Mouse (Mus musculus): Measurements from ENCODE around the gene Tbxas1. TPM values are rescaled to one million over a fixed set of nuclear protein-coding genes. Genes with fewer than 3 reads are reported as not detected.

Tbxas1 gene
- total and polyA plus RNA-seq, 3 experiments = not detected

DNA sequence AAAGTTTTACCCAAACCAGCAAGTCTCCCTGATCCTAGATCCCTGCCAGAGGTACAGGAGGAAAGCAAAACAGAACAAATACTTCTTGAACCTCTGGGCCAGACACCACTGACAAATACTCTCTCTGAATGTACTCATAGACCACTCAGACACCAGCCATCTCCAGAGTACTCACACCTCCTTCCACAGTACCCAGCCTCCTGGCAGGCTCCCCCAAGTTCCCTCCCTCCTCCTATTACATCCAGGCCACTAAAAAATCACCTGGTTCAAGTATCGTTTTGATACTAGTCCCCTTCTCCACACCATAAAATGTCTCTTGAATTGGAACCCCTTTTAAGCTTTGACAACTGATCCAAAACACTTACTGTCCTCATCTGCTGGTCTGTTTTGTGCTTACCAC lies 7.9 kb upstream of the Tbxas1 start:
- H3K4me3 ChIP-seq (replicated peaks in 1 of 3; ENCODE audit: low read depth in 2 of 3, low read length in 2 of 3, poor library complexity in 1 of 3) = no peak overlapping the region
- H3K79me2 ChIP-seq (replicated peaks; ENCODE audit: control insufficient read depth, extremely low read depth, insufficient read depth, poor library complexity, severe bottlenecking) = no peaks in the 10 kb centered on the region
- no peak overlapping the region for H3K4me2 ChIP-seq (ENCODE audit: insufficient read depth, low read depth, poor library complexity, severe bottlenecking)
- DNase-seq (ENCODE audit: extremely low read depth) = no peak
- TF ChIP-seq GABPA (IDR thresholded peaks at IDR 0.05; ENCODE audit: insufficient replicate concordance, low read depth, low read length) (no peak), CHD2 (IDR thresholded peaks at IDR 0.05; ENCODE audit: low read length) (no peak), UBTF (IDR thresholded peaks at IDR 0.05; ENCODE audit: low read depth, low read length) (no peak), RAD21 (IDR thresholded peaks at IDR 0.05; ENCODE audit: low read depth, low read length) (no peak), CTCF (conservative IDR thresholded peaks at IDR 0.05 in 1 of 2, IDR thresholded peaks at IDR 0.05 in 1 of 2; ENCODE audit: low read depth in 2 of 2, low read length in 2 of 2) (no peak), POLR2AphosphoS2 (IDR thresholded peaks at IDR 0.05; ENCODE audit: low read depth, low read length) (no peak), BHLHE40 (IDR thresholded peaks at IDR 0.05; ENCODE audit: low read depth, low read length) (no peak)
- dilution Hi-C loops (cut with MboI; ENCODE audit: extremely low pct_ligation_motif_present, extremely low pct_unique_long_range_greater_than_20kb, low sequenced_read_pairs) = no loop called here
- in situ Hi-C loops (cut with MboI; ENCODE audit: low pct_ligation_motif_present, low pct_unique_long_range_greater_than_20kb, low sequenced_read_pairs) = no loop called here
- H3K9ac ChIP-seq (ENCODE audit: insufficient read depth, low read depth) = no peak overlapping the region
- peaks cover 20 to 33% of the 10 kb centered on the region in 2 experiments for H3K4me1 ChIP-seq (ENCODE audit: control insufficient read depth in 1 of 2, insufficient read depth in 2 of 2)
- H3K36me3 ChIP-seq (replicated peaks in 1 of 2; ENCODE audit: control insufficient read depth in 1 of 2, insufficient read depth in 1 of 2, low read length in 1 of 2) = no peaks in the 10 kb centered on the region
- no peaks in the 10 kb centered on the region for H3K27me3 ChIP-seq (replicated peaks)
- no peaks in the 10 kb centered on the region for H3K9me3 ChIP-seq (replicated peaks; ENCODE audit: low read length)
- no peak overlapping the region for H3K27ac ChIP-seq (ENCODE audit: insufficient read depth, low read depth)

DNA sequence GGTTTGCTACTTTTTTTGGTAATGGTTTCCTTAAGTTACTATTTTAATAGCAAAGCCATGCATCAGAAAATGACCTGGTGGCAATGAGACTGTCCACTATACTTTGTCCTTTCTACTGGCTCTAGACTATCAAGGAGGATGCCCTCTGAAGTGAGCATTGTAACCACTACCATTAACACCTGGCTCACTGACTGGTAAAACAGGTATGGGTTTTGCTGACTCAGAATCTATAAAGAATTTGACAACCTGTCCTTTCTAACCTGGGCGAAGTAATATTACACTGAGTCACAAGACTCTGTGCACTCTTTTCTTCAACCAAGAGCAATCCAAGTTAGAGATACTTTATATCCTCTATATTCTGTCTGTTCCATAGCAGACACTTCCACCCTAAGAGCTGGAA lies 6.2 kb upstream of the Tbxas1 start:
- Histone ChIP-seq H3K9me3 (replicated peaks; ENCODE audit: low read length) (no peaks in the 10 kb centered on the region), H3K79me2 (replicated peaks; ENCODE audit: control insufficient read depth, extremely low read depth, insufficient read depth, poor library complexity, severe bottlenecking) (0 out of 2 replicates have a peak, but pooled peaks cover 4% of the 10 kb centered on the region), H3K27ac (ENCODE audit: insufficient read depth, low read depth) (no peak overlapping the region), H3K27me3 (replicated peaks) (no peaks in the 10 kb centered on the region), H3K4me2 (ENCODE audit: insufficient read depth, low read depth, poor library complexity, severe bottlenecking) (no peak overlapping the region), H3K4me1 (ENCODE audit: control insufficient read depth in 1 of 2, insufficient read depth in 2 of 2) (peaks cover 20 to 34% of the 10 kb centered on the region in 2 experiments), H3K9ac (ENCODE audit: insufficient read depth, low read depth) (no peak overlapping the region), H3K36me3 (replicated peaks in 1 of 2; ENCODE audit: control insufficient read depth in 1 of 2, insufficient read depth in 1 of 2, low read length in 1 of 2) (no peaks in the 10 kb centered on the region), H3K4me3 (replicated peaks in 1 of 3; ENCODE audit: low read depth in 2 of 3, low read length in 2 of 3, poor library complexity in 1 of 3) (no peak overlapping the region)
- in situ Hi-C loops (cut with MboI; ENCODE audit: low pct_ligation_motif_present, low pct_unique_long_range_greater_than_20kb, low sequenced_read_pairs) (no loop called here), dilution Hi-C loops (cut with MboI; ENCODE audit: extremely low pct_ligation_motif_present, extremely low pct_unique_long_range_greater_than_20kb, low sequenced_read_pairs) (no loop called here)
- TF ChIP-seq MAFK (IDR thresholded peaks at IDR 0.05; ENCODE audit: insufficient replicate concordance, low read length) (0 out of 2 replicates have a peak, but pooled peaks have one; percentile 18), E2F4 (IDR thresholded peaks at IDR 0.05; ENCODE audit: insufficient replicate concordance, low read depth, low read length) (no peak)
- no peak for DNase-seq (ENCODE audit: extremely low read depth)

DNA sequence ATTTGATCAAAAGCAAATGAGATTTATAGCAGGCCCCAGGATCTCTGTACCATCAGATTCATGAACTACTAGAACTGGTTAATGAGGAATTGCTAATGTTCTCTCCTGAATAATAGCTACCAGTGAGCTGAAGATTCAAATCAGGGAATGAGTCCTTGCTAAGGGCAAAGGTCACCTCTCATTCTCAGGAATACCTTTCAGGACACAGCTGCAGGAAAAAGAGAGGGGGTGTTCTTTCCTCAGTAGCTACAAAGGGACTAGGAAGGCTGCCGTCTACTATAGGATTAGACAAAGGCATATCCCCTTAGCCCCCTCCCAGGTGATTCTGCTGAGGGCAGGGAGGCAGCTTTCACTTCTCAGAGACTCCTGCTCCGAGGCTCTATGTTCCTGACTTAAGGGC lies 5.1 kb upstream of the Tbxas1 start:
- TF ChIP-seq JUND (conservative IDR thresholded peaks at IDR 0.05; ENCODE audit: low read depth, low read length) (no peak), MEF2A (IDR thresholded peaks at IDR 0.05; ENCODE audit: borderline replicate concordance, low read depth, low read length) (no peak), USF2 (conservative IDR thresholded peaks at IDR 0.05; ENCODE audit: low read depth, low read length) (no peak), E2F4 (IDR thresholded peaks at IDR 0.05; ENCODE audit: insufficient replicate concordance, low read depth, low read length) (no peak)
- Histone ChIP-seq H3K27ac (ENCODE audit: insufficient read depth, low read depth) (no peak overlapping the region), H3K27me3 (replicated peaks) (no peaks in the 10 kb centered on the region), H3K4me1 (ENCODE audit: control insufficient read depth in 1 of 2, insufficient read depth in 2 of 2) (peaks cover 18 to 32% of the 10 kb centered on the region in 2 experiments), H3K9ac (ENCODE audit: insufficient read depth, low read depth) (no peak overlapping the region), H3K79me2 (replicated peaks; ENCODE audit: control insufficient read depth, extremely low read depth, insufficient read depth, poor library complexity, severe bottlenecking) (0 out of 2 replicates have a peak, but pooled peaks cover 4% of the 10 kb centered on the region), H3K36me3 (replicated peaks in 1 of 2; ENCODE audit: control insufficient read depth in 1 of 2, insufficient read depth in 1 of 2, low read length in 1 of 2) (no peaks in the 10 kb centered on the region), H3K4me3 (replicated peaks in 1 of 3; ENCODE audit: low read depth in 2 of 3, low read length in 2 of 3, poor library complexity in 1 of 3) (no peak overlapping the region), H3K9me3 (replicated peaks; ENCODE audit: low read length) (no peaks in the 10 kb centered on the region), H3K4me2 (ENCODE audit: insufficient read depth, low read depth, poor library complexity, severe bottlenecking) (no peak overlapping the region)
- in situ Hi-C loops (cut with MboI; ENCODE audit: low pct_ligation_motif_present, low pct_unique_long_range_greater_than_20kb, low sequenced_read_pairs) (no loop called here), dilution Hi-C loops (cut with MboI; ENCODE audit: extremely low pct_ligation_motif_present, extremely low pct_unique_long_range_greater_than_20kb, low sequenced_read_pairs) (no loop called here)
- no peak for DNase-seq (ENCODE audit: extremely low read depth)

All from CH12.LX (cell line).